Mouse (Mus musculus) MEL (cell line): ENCODE data around the gene Gm28710. TPM values are rescaled to one million over a fixed set of nuclear protein-coding genes. Genes with fewer than 3 reads are reported as not detected.

Source experiments
- DNase-seq: peaks from one replicate; pipeline ENCODE4 v3.0.0; 2011; ENCODE audit warnings: low read depth, low spot score
- H3K27ac ChIP-seq: 2 replicates; pipeline ENCODE4 v1.5.1; 2012; ENCODE audit warnings: low read depth, mild to moderate bottlenecking, control low read depth, low read length, moderate library complexity; ENCODE audit not compliant: control insufficient read depth
- H3K27me3 ChIP-seq, 2 experiments: fragments of 150-350 bp in 1 of 2; sonication (generic) in 1 of 2; 2 replicates each; pipeline ENCODE4 v1.6.1; 2012; ENCODE audit warnings: low read length in 2 of 2, mild to moderate bottlenecking in 2 of 2, improper control_type of control experiment in 1 of 2, moderate library complexity in 1 of 2; ENCODE audit not compliant: insufficient read depth in 2 of 2, control insufficient read depth in 1 of 2
- H3K36me3 ChIP-seq, 2 experiments: 2 replicates each; pipeline ENCODE4 v1.6.1; 2012 to 2014; ENCODE audit warnings: low read length in 2 of 2, improper control_type of control experiment in 1 of 2, inconsistent platforms in 1 of 2, mild to moderate bottlenecking in 1 of 2; ENCODE audit not compliant: insufficient read depth in 2 of 2, control insufficient read depth in 1 of 2
- H3K4me1 ChIP-seq, 2 experiments: fragments of 150-350 bp in 1 of 2; sonication (generic) in 1 of 2; 2 replicates each; pipeline ENCODE4 v1.6.1; 2012; ENCODE audit warnings: low read length in 2 of 2, improper control_type of control experiment in 1 of 2, mild to moderate bottlenecking in 1 of 2; ENCODE audit not compliant: insufficient read depth in 2 of 2, control insufficient read depth in 1 of 2
- H3K4me3 ChIP-seq, 2 experiments: fragments of 150-350 bp in 1 of 2; sonication (generic) in 1 of 2; 2 replicates each; pipeline ENCODE4 v1.5.1; 2012; ENCODE audit warnings: low read depth in 2 of 2, low read length in 2 of 2, mild to moderate bottlenecking in 2 of 2, moderate library complexity in 2 of 2, control low read depth in 1 of 2, improper control_type of control experiment in 1 of 2; ENCODE audit not compliant: control insufficient read depth in 1 of 2, insufficient read depth in 1 of 2
- H3K79me2 ChIP-seq: 2 replicates; pipeline ENCODE4 v1.6.1; 2012; ENCODE audit warnings: mild to moderate bottlenecking, low read length, moderate library complexity; ENCODE audit not compliant: control insufficient read depth, poor library complexity, insufficient read depth
- H3K9ac ChIP-seq: 2 replicates; pipeline ENCODE4 v1.6.1; 2012; ENCODE audit warnings: low read depth, mild to moderate bottlenecking, control low read depth, low read length, moderate library complexity; ENCODE audit not compliant: control insufficient read depth, poor library complexity, severe bottlenecking
- H3K9me3 ChIP-seq: fragments of 150-350 bp; sonication (generic); replicated peaks from 2 replicates; pipeline ENCODE4 v1.6.1; 2012; ENCODE audit warnings: mild to moderate bottlenecking, low read length, improper control_type of control experiment, moderate library complexity; ENCODE audit not compliant: insufficient read depth
- BHLHE40 ChIP-seq: IDR thresholded peaks from 2 replicates; pipeline ENCODE4 v1.6.1; 2012; ENCODE audit warnings: low read depth, mild to moderate bottlenecking, inconsistent platforms, low read length, improper control_type of control experiment, borderline replicate concordance
- EP300 ChIP-seq, 2 experiments: IDR thresholded peaks; 2 replicates each; pipeline ENCODE4 v1.6.1; 2011; ENCODE audit warnings: improper control_type of control experiment in 2 of 2, low read length in 2 of 2, low read depth in 1 of 2, mild to moderate bottlenecking in 1 of 2
- ETS1 ChIP-seq: IDR thresholded peaks from 2 replicates; pipeline ENCODE4 v1.6.1; 2012; ENCODE audit warnings: low read depth, mild to moderate bottlenecking, inconsistent platforms, low read length, improper control_type of control experiment, moderate library complexity
- GABPA ChIP-seq: IDR thresholded peaks from 2 replicates; pipeline ENCODE4 v1.6.1; 2012; ENCODE audit warnings: low read depth, mild to moderate bottlenecking, inconsistent platforms, low read length, improper control_type of control experiment, moderate library complexity
- MAFK ChIP-seq: IDR thresholded peaks from 2 replicates; pipeline ENCODE4 v1.6.1; 2011; ENCODE audit warnings: low read depth, mild to moderate bottlenecking, low read length, improper control_type of control experiment, borderline replicate concordance
- MAZ ChIP-seq: IDR thresholded peaks from 2 replicates; pipeline ENCODE4 v1.6.1; 2012; ENCODE audit warnings: low read depth, mild to moderate bottlenecking, inconsistent platforms, low read length, improper control_type of control experiment
- NRF1 ChIP-seq: IDR thresholded peaks from 2 replicates; pipeline ENCODE4 v1.6.1; 2014; ENCODE audit warnings: low read depth, mild to moderate bottlenecking, inconsistent platforms, low read length, improper control_type of control experiment, moderate library complexity; ENCODE audit not compliant: poor library complexity, insufficient read depth, severe bottlenecking
- POLR2AphosphoS5 ChIP-seq: IDR thresholded peaks from 2 replicates; pipeline ENCODE4 v1.6.1; 2012; ENCODE audit warnings: low read depth, borderline replicate concordance, mild to moderate bottlenecking, inconsistent platforms, low read length, moderate library complexity, mixed read lengths
- RCOR1 ChIP-seq: IDR thresholded peaks from 2 replicates; pipeline ENCODE4 v1.6.1; 2012; ENCODE audit warnings: low read depth, mild to moderate bottlenecking, inconsistent platforms, low read length, improper control_type of control experiment
- SMC3 ChIP-seq: IDR thresholded peaks from 2 replicates; pipeline ENCODE4 v1.6.1; 2011; ENCODE audit warnings: low read depth, low read length, improper control_type of control experiment
- TAL1 ChIP-seq: IDR thresholded peaks from 2 replicates; pipeline ENCODE4 v1.6.1; 2012; ENCODE audit warnings: mild to moderate bottlenecking, inconsistent platforms, low read length, moderate library complexity, mixed read lengths
- USF2 ChIP-seq, 2 experiments: IDR thresholded peaks; 2 replicates each; pipeline ENCODE4 v1.6.1; 2011 to 2012; ENCODE audit warnings: improper control_type of control experiment in 2 of 2, low read length in 2 of 2, borderline replicate concordance in 1 of 2, inconsistent platforms in 1 of 2, low read depth in 1 of 2, mild to moderate bottlenecking in 1 of 2; ENCODE audit not compliant: insufficient read depth in 1 of 2
- ZC3H11A ChIP-seq: IDR thresholded peaks from 2 replicates; pipeline ENCODE4 v1.6.1; 2012; ENCODE audit warnings: low read depth, mild to moderate bottlenecking, inconsistent platforms, low read length, improper control_type of control experiment
- ZNF384 ChIP-seq: IDR thresholded peaks from 2 replicates; pipeline ENCODE4 v1.6.1; 2012; ENCODE audit warnings: low read depth, mild to moderate bottlenecking, inconsistent platforms, low read length, improper control_type of control experiment
- polyA plus RNA-seq, 2 experiments: library from polyadenylated mRNA; stranded (reverse) in 1 of 2; unstranded in 1 of 2; fragments of >175 nt in 1 of 2; fragments of >200 nt in 1 of 2; gene quantifications; 2 replicates each; pipeline versions ENCODE4 v1.2.1 to v1.2.4; 2012; ENCODE audit warnings: low replicate concordance in 2 of 2, low read depth in 1 of 2; ENCODE audit not compliant: insufficient read length in 2 of 2, insufficient read depth in 1 of 2, missing spikeins in 1 of 2
- total RNA-seq: library from RNA; depleted of rRNA; stranded (reverse); fragments of 300-350 nt; gene quantifications from 2 replicates; pipeline ENCODE4 v1.2.3, GENCODE M21; 2012

The Gm28710 gene
- total and polyA plus RNA-seq, 3 experiments = not detected

DNA sequence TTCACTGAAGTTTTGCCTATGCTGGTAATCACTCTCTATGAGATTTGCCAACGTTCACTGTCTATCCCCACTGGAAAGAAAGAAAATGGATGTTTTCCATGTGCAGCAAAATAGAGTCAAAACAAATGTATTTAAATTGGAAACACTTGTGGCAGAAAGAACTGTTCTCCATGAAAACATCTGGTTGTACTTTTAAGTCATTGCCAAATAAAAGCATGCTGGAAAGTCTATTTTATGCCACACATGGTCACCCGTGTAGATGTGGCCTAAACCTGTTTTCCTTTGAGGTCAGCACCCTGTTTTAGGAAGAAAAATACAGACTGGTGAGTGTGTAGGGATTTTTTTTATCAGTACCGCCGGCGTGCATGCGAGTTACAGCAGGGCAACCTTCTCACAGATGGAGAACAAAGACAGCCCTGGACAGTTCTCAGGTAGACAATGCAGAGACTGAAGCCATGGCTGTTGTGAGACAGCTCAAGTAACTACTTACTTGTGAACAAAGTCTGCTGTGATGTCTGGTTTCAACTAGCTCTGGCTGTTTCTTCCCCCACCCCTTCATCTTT lies 12.9 kb upstream of the Gm28710 start:
- no peaks in the 10 kb centered on the region for H3K79me2 ChIP-seq
- no peaks in the 10 kb centered on the region for H3K36me3 ChIP-seq
- H3K27ac ChIP-seq = no peak overlapping the region
- no peak for DNase-seq
- H3K4me3 ChIP-seq = no peak overlapping the region
- H3K9ac ChIP-seq = no peak overlapping the region
- no peaks in the 10 kb centered on the region for H3K4me1 ChIP-seq
- no peaks in the 10 kb centered on the region for H3K9me3 ChIP-seq
- TF ChIP-seq TAL1 = no peak
- no peak for TF ChIP-seq MAFK
- TF ChIP-seq RCOR1 = no peak
- TF ChIP-seq SMC3 = no peak
- TF ChIP-seq POLR2AphosphoS5 = no peak
- H3K27me3 ChIP-seq = no peaks in the 10 kb centered on the region

DNA sequence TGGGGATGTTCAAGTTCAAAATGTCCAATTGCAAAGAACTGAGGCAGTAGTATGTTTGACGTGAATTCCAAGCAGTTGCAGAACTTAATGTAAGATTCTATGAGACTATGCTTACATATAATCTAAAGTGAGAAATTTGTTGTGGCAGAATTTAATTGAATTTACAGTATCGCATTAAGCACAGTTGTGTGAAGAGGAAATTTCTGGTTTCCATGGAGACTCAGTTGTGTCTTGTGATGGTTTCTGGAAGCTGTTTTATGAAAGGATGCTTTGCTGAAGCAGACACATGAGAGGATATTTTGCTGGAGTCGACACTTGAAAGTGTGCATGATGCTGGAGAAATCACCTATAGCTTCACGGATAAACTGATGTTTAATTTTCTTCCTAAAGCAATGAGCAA lies 6.0 kb upstream of the Gm28710 start:
- H3K27ac ChIP-seq = no peak overlapping the region
- no peak for DNase-seq
- no peaks in the 10 kb centered on the region for H3K27me3 ChIP-seq
- no peaks in the 10 kb centered on the region for H3K9me3 ChIP-seq
- no peak overlapping the region for H3K9ac ChIP-seq
- no peaks in the 10 kb centered on the region for H3K79me2 ChIP-seq
- H3K36me3 ChIP-seq = no peaks in the 10 kb centered on the region
- no peaks in the 10 kb centered on the region for H3K4me1 ChIP-seq
- H3K4me3 ChIP-seq = no peak overlapping the region
- TF ChIP-seq MAFK = no peak

DNA sequence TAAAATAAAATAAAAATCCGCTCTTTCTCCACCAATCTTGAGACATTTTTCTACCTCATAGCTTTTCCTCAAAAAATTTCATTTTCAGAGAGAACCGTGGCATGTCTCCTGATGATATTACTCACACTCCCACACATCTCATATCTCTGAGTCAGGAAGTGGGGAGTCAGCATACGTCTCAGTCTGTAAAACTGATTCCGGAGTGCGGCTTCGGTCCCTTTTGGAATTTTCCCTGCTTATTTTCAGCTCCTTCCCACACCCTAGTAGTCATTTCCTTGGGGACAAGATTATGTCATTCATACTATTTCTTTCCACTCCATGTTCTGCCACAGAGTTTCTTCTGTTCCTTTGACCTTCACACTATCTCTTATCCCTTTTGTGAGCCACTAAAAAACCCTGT lies 3.4 kb downstream of the Gm28710 start:
- H3K27me3 ChIP-seq = no peaks in the 10 kb centered on the region
- H3K4me3 ChIP-seq = no peak overlapping the region
- TF ChIP-seq NRF1 (no peak), BHLHE40 (no peak), MAZ (no peak)
- no peaks in the 10 kb centered on the region for H3K79me2 ChIP-seq
- H3K9me3 ChIP-seq = no peaks in the 10 kb centered on the region; the same call in none of the 2 replicates
- no peaks in the 10 kb centered on the region for H3K4me1 ChIP-seq
- H3K9ac ChIP-seq = no peak overlapping the region
- no peak for DNase-seq
- H3K27ac ChIP-seq = no peak overlapping the region
- H3K36me3 ChIP-seq = no peaks in the 10 kb centered on the region

DNA sequence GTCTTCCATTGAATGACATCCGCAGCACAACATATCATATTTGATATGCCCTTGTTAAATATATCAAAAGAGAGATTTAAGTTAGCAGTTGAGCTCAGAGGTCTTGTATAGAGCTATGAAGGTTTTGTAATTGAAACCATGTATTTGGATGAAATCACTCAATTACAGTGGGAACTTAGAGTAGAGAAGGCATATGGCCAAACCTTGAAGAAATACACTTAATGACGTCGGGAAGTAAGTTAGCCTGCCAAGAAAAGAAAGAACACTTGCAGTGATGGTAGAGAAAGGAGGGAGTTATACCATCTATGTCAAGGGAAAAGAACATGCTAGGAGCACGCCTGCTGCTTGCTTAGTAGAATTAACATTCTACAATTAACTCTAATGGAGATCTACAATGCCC lies 11.1 kb downstream of the Gm28710 start:
- Histone ChIP-seq H3K9me3 (no peaks in the 10 kb centered on the region), H3K4me3 (no peak overlapping the region), H3K79me2 (no peaks in the 10 kb centered on the region), H3K4me1 (no peaks in the 10 kb centered on the region), H3K27me3 (no peaks in the 10 kb centered on the region; a peak in 1 of 4 replicates), H3K36me3 (no peaks in the 10 kb centered on the region), H3K27ac (no peak overlapping the region), H3K9ac (no peak overlapping the region)
- TF ChIP-seq USF2 (IDR thresholded peaks at IDR 0.05; ENCODE audit: borderline replicate concordance in 1 of 2, insufficient read depth in 1 of 2, low read depth in 1 of 2, low read length in 2 of 2) = no peak
- no peak for TF ChIP-seq ETS1
- TF ChIP-seq NRF1 = no peak
- no peak for TF ChIP-seq EP300 (IDR thresholded peaks at IDR 0.05; ENCODE audit: low read depth in 1 of 2, low read length in 2 of 2)
- TF ChIP-seq GABPA = no peak
- TF ChIP-seq ZNF384 = no peak
- TF ChIP-seq ZC3H11A = no peak
- DNase-seq = no peak
